Mouse (Mus musculus) layer of hippocampus, adult 18-20 months (tissue): ENCODE measurements around the gene Rxrg. TPM values are rescaled to one million over a fixed set of nuclear protein-coding genes. Genes with fewer than 3 reads are reported as not detected.

Source experiments
- DNase-seq, 2 experiments: peaks; one replicate each; pipeline ENCODE4 v3.0.0; 2022; ENCODE audit warnings: low spot score in 2 of 2
- long read RNA-seq: library from polyadenylated mRNA; stranded (forward); transcript quantifications from one replicate; pipeline ENCODE4 v2.0.0, GENCODE M21; 2021
- total RNA-seq, 2 experiments: library from RNA; stranded (reverse); gene quantifications; 2 replicates each; pipeline ENCODE4 v1.2.3; 2021

Rxrg gene
- total RNA-seq, result 1 to 10 TPM; 6.4 to 8.2 TPM
- long read RNA-seq, transcript Rxrg-201 (10 exons, 2,110 nt), result major isoform, 13 of 16 reads
- long read RNA-seq, partial matches to known transcripts, result 0 of 16 reads
- long read RNA-seq, other reads (novel, unspliced or antisense), result 3 of 16 reads

DNA sequence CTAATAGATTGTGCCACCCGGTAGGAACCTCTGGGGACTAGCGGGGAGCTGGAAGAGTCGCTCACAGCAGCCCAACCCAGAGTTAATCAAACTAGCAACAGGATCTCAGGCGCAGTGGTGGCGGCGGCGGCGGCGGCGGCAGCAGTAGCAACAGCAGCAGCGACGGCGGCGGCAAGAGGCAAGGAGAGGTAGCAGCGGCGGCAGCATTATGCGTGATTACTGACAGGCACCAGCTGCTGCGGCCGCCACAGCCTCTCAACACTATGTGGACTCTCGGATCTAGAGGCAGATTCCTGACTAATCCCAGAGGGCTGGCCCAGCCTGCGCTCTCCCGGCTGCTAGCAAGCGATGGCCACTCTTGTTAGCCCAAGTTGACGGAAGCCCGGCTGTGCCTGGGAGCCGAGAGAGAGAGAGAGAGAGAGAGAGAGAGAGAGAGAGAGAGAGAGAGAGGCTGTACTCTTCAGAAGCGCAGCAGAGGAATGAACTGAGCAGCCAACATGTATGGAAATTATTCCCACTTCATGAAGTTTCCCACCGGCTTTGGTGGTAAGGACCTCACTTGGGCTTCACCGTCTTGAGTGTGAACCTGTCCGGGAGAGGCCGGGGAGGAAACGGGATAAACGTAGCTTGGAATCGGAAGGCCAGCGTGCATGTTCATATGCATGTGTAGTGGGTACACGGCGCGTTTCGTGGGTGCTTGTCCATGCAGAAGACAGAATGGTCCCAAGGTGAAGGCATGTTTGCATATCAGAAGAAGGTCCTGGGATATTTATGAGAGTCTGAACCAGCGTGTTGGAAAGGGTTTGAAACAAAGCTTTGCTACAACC, at the start of gene Rxrg:
Gene Rxrg (plus strand): TSS at position 130 of the 827 bp plus-strand sequence.
- peak; percentile 16 to 42 for DNase-seq

- DNase-seq, result no peak
These were observed 48.9 kb upstream of the Rxrg start for GRCm38 (mm10) chr1:167549324-167549723.

DNA sequence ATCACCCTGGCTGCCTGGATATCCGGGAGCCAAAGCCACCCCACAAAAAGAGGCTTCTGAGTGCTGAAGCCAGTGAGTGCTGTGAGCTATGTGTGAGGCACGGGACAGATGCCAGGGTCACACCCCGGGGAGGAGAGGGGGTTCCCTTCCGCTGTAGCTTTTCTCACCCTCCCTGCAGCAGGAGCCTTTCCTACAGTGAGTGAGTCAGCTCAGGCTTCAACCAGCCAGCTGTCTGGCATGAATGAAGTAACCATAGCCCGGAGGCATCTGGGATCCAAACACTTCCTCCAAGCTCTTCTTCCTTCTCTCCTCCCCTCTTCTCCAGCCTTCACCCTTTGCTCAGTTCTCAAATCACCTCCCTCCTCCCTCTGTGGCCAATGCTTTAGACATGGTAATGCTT, 46.6 kb upstream of the Rxrg start:
- peak; percentile 2 to 5 for DNase-seq

DNA sequence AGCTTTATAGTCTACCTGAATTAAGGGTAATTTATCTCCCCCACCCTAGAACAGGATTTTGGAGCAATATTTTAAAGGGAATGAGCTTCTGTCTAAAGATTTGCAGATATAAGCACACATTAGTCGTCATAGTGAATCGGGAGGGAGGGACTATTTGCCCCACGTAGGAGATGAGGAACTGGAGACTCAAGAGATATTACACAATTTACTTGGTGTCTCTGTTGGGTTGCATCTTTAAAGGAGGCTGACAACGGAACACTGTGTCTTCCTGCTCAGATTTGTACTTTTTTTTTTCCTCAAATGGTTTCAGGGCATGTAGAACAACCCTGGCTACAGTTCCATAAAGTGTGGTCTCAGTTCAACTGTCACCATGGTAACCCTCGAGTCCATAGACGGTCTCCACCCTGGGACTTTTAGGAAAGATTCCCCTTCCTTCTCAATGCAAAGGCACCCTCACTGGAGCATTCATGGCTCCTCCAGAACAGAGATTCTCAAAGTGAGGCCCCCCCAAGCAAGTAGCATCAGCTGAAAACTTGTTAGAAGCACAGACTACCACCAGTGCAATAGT, 44.1 kb upstream of the Rxrg start:
- no peak for DNase-seq

DNA sequence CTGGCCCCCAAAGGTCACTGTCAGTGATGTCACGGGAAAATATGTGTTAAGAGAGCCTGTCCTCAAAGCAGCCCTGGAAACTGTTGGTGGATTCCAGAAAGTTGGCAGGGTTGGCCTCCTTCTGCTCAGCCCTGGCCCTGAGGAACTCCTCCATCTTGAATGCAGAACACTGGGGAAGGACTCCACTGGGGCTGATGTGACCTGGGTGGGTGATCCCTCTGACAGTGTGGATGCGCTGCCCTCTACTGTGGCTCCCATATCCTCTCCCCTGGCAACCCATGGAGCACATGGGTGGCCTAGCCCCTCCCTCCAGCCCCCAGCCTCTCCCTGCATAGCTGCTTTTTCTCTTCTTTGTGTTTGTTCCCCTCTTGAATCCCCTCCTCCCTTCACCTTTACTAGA, 31.6 kb upstream of the Rxrg start:
- DNase-seq, result no peak

- DNase-seq, result no peak
These were observed 19.1 kb upstream of the Rxrg start for GRCm38 (mm10) chr1:167579131-167579530.

- no peak for DNase-seq
These were observed 15.0 kb upstream of the Rxrg start for GRCm38 (mm10) chr1:167583195-167583594.

DNA sequence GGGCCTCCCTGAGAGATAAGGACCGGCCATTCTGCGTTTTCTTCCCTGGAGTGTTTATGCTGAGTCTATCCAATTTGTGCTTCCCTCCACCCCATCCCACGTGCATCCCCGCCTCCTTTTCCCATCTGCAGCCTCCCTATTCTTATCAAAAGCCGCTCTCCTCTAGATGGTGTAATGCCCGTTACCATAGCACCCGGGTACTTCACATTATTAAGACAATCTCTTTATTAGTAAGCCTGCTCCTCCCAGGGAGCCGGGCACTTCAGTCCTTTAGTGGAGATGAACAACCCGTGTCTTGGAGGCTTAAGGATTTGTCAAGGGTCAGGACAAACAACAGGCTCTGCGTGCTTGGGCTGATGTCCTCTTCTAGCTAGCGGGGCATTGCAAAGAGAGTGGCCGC, 14.3 kb upstream of the Rxrg start:
- DNase-seq, result peak in 1 of 2 experiments; percentile 21

DNA sequence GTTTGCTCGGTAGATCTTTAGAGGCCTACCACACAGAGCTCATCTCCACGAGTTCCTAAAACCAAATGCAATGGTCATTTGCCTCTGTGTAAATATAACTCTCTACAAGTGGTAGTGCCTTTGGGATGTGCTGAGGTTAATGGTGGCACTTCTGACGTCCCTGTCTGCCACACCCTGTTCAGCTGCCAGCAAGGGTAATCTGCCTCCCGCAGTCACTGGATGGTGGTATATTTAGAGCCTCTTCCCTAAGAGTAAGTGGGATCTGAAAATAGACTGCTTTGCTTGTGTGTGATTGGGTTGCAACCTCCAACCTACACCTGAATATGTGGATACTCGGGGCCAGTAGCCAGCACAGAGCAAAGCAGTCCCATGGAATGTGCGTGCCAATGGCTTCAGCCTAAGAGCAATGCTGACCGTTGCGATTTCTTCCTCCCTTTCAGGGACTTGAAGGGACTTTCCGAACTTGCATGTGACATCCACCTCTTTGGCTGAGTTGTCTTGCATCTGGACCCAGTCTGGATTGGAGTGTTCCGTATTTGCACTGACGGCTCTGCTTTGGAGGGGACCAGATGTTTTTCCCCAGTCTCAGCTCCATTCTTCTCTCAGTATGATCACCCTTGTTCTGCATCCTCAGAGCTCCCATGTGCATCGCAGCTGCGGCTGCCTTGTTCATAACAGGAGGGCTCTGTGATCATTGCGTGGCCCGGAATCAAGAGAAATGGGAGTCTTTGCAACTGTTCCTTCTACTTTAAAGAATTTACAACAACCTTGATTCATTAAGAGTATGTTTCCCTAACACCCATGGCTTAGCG, 9.2 kb upstream of the Rxrg start:
- DNase-seq, result no peak

DNA sequence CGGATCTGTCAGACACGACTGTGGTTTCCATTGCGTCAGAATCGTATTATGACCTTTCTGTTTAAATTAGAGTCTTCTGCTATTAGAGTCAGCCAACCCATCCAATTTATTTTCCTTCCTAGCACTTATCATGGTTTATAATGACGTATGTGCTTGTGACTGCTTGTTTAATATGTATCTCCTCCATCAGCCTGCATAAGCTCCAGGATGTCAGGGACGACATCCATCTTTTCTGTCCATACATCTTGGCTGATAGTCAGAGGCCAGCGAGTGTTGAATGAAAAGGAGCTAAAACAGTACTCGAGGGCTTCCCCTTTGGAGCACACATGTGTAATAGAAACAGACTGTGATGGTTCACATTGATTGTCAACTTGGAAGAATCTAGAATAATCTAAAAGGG, 6.0 kb upstream of the Rxrg start:
- DNase-seq, result no peak

DNA sequence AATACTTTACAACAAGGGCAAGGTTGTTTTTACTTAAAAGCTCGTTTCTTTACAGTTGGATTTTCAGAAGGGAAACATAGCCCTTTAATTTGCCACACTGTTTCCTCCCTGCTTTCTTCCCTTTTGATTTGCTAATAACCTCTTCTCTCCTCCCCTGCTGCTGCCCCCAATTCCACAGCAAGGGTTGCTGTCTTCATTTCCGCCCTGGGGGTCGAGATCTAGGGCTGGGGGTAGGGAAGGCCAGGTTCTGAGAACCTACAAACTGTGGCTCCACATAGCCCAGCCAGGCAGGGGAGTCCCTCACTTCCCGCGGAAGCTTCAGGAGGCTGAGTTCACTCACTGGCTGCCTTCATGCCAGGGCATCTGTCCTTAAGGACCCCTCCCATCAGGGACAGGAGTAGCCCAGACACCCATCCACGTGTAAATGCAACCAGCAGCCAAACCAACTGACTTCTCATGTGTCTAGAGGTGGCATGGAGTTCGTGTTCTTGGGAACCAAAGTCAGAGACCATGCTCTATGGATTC, 1.1 kb downstream of the Rxrg start:
- no peak for DNase-seq

- peak; percentile 40 for DNase-seq
These were observed 10.1 kb downstream of the Rxrg start for GRCm38 (mm10) chr1:167608201-167608741.

- no peak for DNase-seq
These were observed 18.9 kb downstream of the Rxrg start for GRCm38 (mm10) chr1:167617131-167617530.

DNA sequence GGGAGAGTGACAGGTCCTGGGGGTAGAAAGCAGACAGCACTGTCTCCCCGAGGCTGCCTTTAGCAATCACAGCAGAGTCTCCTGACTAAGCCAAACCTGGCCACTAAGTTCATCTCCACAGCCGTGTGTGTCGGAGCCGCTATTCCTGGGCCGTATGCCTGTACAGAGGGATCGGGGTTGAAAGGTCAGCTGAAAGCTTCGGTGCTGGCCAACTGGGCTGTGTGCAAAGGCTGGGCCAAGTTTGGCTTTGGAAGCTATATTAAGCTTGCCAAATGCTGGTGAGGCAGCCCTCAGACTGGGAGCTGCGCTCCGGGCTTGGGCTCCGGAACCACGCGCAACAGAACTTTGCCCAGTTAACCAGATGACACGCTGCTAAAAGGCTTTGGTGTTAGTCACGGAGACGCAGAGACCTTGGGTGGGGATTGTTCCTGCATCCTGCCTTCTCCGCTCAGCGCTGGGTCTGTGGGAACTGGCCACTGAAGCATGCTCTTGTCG, 19.9 kb downstream of the Rxrg start:
- DNase-seq, result peak in 1 of 2 experiments; percentile 21

GRCm38 (mm10) chr1:167620206-167620795, 22.1 kb downstream of the Rxrg start:
- DNase-seq, result no peak

DNA sequence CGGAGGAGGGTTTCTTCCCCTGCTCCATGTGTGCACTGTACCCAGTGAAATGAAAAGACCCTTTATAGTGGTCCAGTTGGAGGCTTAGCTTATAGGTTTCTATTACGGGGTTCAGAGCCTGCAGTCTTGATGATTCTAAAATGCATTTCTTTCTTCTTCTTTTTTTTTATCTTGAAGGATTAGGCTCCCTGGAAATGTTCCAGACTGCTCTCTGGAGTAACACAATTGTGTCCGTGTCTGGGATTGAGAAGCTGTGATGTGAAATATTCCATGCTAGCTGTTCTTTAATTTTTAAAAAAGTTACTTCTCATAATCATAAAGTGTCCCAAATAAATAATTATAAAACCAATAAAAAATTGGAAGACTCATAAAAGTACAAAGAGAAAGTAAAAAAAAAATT, 26.9 kb downstream of the Rxrg start:
- DNase-seq, result no peak

GRCm38 (mm10) chr1:167631765-167632164, 33.6 kb downstream of the Rxrg start:
- no peak for DNase-seq

DNA sequence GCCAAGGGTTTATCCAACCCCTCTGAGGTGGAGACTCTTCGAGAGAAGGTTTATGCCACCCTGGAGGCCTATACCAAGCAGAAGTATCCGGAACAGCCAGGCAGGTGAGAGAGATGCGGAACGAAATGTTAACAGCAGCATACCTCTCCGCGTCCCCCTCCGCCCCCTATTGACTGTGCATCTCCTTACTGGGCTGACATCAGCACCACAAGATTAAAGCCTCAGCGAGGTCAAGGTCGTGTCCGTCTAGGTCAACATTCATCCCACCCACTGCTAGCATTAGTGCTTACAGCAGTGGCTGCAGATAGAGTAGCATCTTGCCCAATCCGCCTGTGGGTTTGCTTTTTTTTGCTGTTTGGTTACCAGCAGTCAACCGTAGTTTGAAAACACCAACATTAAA, 37.5 kb downstream of the Rxrg start:
- DNase-seq, result no peak

DNA sequence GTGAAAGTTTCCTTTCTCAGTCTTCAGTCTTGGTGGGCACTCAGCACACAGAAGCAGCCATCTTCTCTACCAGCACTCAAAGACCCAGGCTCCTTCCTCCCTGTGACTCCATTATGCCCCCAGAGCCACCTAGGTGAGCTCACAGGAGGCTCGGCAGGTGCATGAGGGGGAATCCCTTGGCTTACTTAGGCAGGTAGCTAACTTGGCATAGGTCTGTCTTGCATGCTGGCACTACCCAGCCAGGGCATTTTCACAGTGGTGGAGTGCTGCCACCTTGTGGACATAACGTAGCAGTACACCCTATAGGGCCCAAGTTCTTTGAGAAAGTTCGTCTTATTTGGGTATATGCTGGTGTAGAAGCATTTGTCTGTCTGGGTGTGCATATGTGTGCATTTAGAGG, 38.8 kb downstream of the Rxrg start:
- DNase-seq, result peak; percentile 50 to 84

DNA sequence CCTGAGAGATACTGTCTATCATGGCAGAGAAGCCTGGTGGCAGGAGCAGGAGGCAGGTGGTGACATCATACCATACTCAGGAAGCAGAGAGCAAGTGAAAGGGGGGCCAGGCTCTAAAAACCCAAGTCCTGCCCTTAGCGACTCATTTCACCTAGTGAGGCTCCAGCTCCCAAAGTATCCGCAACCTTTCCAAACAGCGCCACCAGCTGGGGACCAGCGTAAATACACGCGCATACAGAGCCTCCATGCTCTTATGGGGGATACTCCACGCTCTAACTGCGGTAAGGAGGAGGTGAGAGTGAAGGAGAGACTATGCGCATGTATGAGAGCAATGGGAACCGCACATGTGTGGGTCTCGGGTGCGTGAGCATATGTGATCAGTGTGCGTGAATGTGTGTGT, 39.9 kb downstream of the Rxrg start:
- DNase-seq, result peak in 1 of 2 experiments; percentile 45

- DNase-seq, result no peak
These were observed 40.7 kb downstream of the Rxrg start for GRCm38 (mm10) chr1:167638901-167639300.
